15 mouse cellular contexts compared by ENCODE assay signal in the genomic region with DNA sequence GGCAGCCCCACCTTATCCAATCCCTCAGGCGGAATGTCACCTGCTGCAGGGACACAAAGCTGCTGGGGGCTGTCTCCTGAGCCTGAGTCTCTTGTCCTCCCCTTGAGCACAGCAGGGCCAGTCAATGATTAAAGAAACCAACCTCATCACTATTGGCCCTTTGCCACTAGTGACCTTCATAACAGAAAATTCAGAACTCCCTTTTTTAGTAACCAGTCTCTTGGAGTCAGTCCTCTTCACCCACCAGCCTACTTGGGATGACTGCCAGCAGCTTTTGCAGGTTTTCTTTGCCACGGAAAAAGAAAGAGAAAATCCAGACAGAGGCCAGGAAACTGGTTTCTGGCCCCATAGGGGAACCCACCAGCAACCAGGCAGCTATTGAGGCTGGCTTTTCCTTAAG. TPM values are rescaled to one million over a fixed set of nuclear protein-coding genes. Genes with fewer than 3 reads are reported as not detected.
DNase-seq lines count a peak whose midpoint lies in the region; ATAC-seq and TF ChIP-seq lines count a peak whose summit lies in the region.
"Had no signal": no experiment of that assay in that cellular context is flagged by ENCODE, and none has a peak within 500 bp of the region (broad histone marks: within the 10 kb centered on the region; RNA-seq: fewer than 3 reads in every experiment).

No protein-coding gene starts in this region.

- H3K36me3 ChIP-seq in kidney, embryonic 15.5 days = no peaks in the 10 kb centered on the region
- no peaks in the 10 kb centered on the region for H3K36me3 ChIP-seq in hindbrain, embryonic 12.5 days
- H3K36me3 ChIP-seq: embryonic facial prominence, embryonic 12.5 days; liver, embryonic 12.5 days had no signal

- H3K9me3 ChIP-seq in kidney, embryonic 15.5 days (replicated peaks) = no peaks in the 10 kb centered on the region
- H3K9me3 ChIP-seq in hindbrain, embryonic 12.5 days (replicated peaks) = no peaks in the 10 kb centered on the region
- H3K9me3 ChIP-seq: embryonic facial prominence, embryonic 12.5 days; liver, embryonic 12.5 days had no signal

- CTCF ChIA-PET in Patski (lab: Charles Lee) = interaction anchor here (1.4 kb wide), 1 partner anchor 30 kb away, joined by 4 read pairs; the partner anchor contains the start of gene Tbc1d9

- peaks cover 7% of the 10 kb centered on the region for H3K4me1 ChIP-seq in kidney, embryonic 15.5 days
- H3K4me1 ChIP-seq in hindbrain, embryonic 12.5 days = no peaks in the 10 kb centered on the region; the same call in 1 of the 2 replicates
- H3K4me1 ChIP-seq: embryonic facial prominence, embryonic 12.5 days; liver, embryonic 12.5 days had no signal

- DNase-seq in kidney, adult 11 months = peak; percentile 29
- peak; percentile 76 for DNase-seq in Patski (ENCODE audit: low read depth, low spot score)
- peak; percentile 43 for DNase-seq in adrenal gland, postnatal 10 days
- DNase-seq in kidney, postnatal 36 days = peak; percentile 50 to 51
- no peak for DNase-seq in thymus, postnatal 36 days
- DNase-seq: right cerebral cortex, postnatal 14 days had no signal

- in situ Hi-C loops in Patski (cut with MboI; ENCODE audit: low pct_unique_long_range_greater_than_20kb) = no loop called here

- no peak overlapping the region for H3K4me3 ChIP-seq in kidney, embryonic 15.5 days (replicated peaks)
- H3K4me3 ChIP-seq in hindbrain, embryonic 12.5 days = no peak overlapping the region
- H3K4me3 ChIP-seq: embryonic facial prominence, embryonic 12.5 days; liver, embryonic 12.5 days had no signal

- H3K27ac ChIP-seq in kidney, embryonic 15.5 days = no peak overlapping the region
- H3K27ac ChIP-seq in hindbrain, embryonic 12.5 days = no peak overlapping the region
- H3K27ac ChIP-seq: embryonic facial prominence, embryonic 12.5 days; liver, embryonic 12.5 days had no signal

- WGBS in kidney, embryonic 15.5 days = 59% methylated on average over 2 of the region's 2 CpGs
- 54% methylated on average over 2 of the region's 2 CpGs for WGBS in hindbrain, embryonic 12.5 days

- ATAC-seq in kidney, embryonic 15.5 days (replicated peaks; ENCODE audit: low FRiP score) = no peak
- peak; percentile 88 for ATAC-seq in Patski
- ATAC-seq in hindbrain, embryonic 12.5 days (ENCODE audit: low FRiP score) = no peak
- ATAC-seq: hindbrain, embryonic 16.5 days; liver, embryonic 12.5 days had no signal

- H3K4me2 ChIP-seq in kidney, embryonic 15.5 days = no peak overlapping the region
- no peak overlapping the region for H3K4me2 ChIP-seq in hindbrain, embryonic 12.5 days (replicated peaks)
- H3K4me2 ChIP-seq: embryonic facial prominence, embryonic 12.5 days; heart, embryonic 11.5 days; liver, embryonic 12.5 days had no signal

- TF ChIP-seq CTCF in Patski (IDR thresholded peaks at IDR 0.05) = no peak

- no peaks in the 10 kb centered on the region for H3K27me3 ChIP-seq in kidney, embryonic 15.5 days
- no peaks in the 10 kb centered on the region for H3K27me3 ChIP-seq in Patski
- no peaks in the 10 kb centered on the region for H3K27me3 ChIP-seq in hindbrain, embryonic 12.5 days
- H3K27me3 ChIP-seq: CH12.LX; embryonic facial prominence, embryonic 12.5 days; liver, embryonic 12.5 days had no signal

- POLR2A ChIA-PET in Patski (lab: Charles Lee) = interaction anchor here (1.2 kb wide), 1 partner anchor 30 kb away, joined by 3 read pairs; the partner anchor contains the start of gene Tbc1d9

- H3K9ac ChIP-seq in kidney, embryonic 15.5 days = no peak overlapping the region
- no peak overlapping the region for H3K9ac ChIP-seq in hindbrain, embryonic 12.5 days
- H3K9ac ChIP-seq: embryonic facial prominence, embryonic 12.5 days; liver, embryonic 12.5 days had no signal

RNA-seq across cellular contexts. Expression of gene Tbc1d9, which starts 30.1 kb away (rescaled TPM):
- 1.8 and 1.9 TPM in 2 replicates for polyA plus RNA-seq in kidney, embryonic 15.5 days (2015; fragmentation: Nextera tagmentation; extraction: Ambion mirVana)
- 26.7 TPM for polyA plus RNA-seq in Patski (2021)
- total RNA-seq in adrenal gland, postnatal 10 days (2021) = 1 to 10 TPM; 7.0 to 8.4 TPM
- polyA plus RNA-seq in hindbrain, embryonic 12.5 days (2016; fragmentation: Nextera tagmentation; extraction: Ambion mirVana) = 14.8 and 16.3 TPM in 2 replicates

RNA-seq across cellular contexts. Expression of gene Gm10645, which starts 30.9 kb away (rescaled TPM):
- 1.0 and 1.1 TPM in 2 replicates for polyA plus RNA-seq in kidney, embryonic 15.5 days (2015; fragmentation: Nextera tagmentation; extraction: Ambion mirVana)
- polyA plus RNA-seq in Patski (2021) = 3.3 TPM
- under 1 TPM; 0.45 to 0.57 TPM for total RNA-seq in adrenal gland, postnatal 10 days (2021)
- polyA plus RNA-seq in hindbrain, embryonic 12.5 days (2016; fragmentation: Nextera tagmentation; extraction: Ambion mirVana) = 7.5 and 7.9 TPM in 2 replicates
- total RNA-seq: gastrocnemius, adult 8-10 months; megakaryocyte-erythroid progenitor cell, adult 5-6 weeks had no signal

Comparison
In these comparisons a context has a peak if more than half of its experiments do, and no peak if none do; other contexts are left out.
1. DNase-seq: peak in kidney, adult 11 months (single experiment), Patski (single experiment), adrenal gland, postnatal 10 days (single experiment) and kidney, postnatal 36 days (2 of 2); none in thymus, postnatal 36 days (0 of 2).